Mouse (Mus musculus): ENCODE data around the gene Astn2. TPM values are rescaled to one million over a fixed set of nuclear protein-coding genes. Genes with fewer than 3 reads are reported as not detected.

The Astn2 gene
- polyA plus RNA-seq, 1 experiment, result not detected

DNA sequence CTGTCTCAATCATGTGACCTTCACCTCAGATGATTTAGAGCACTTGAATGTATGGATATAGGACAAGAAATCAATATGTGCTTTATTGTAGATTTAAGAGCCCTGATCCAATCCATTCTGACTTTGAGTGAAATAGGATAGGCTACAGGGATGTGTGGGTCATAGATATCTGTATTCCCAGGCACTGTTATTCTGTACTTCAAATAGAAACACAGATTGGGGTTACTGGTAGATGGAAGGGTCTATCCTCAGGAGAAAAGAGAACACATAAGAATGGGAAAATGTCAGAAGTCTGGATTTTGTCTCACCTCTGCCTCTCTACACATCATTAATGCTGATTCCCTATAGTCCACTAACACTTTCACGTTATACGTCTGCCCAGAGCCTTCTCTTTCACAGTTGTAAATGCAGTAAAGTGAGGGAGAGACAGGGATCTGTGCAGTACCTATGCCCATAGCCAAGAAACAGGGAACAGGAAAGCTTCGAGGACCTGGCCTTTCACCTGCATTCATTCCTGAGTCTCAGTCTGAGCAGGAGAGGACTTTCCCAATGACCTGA, 981.3 kb downstream of the Astn2 start:
- Histone ChIP-seq H3K36me3 (ENCODE audit: control insufficient read depth, insufficient read depth) (no peaks in the 10 kb centered on the region), H3K27me3 (ENCODE audit: control insufficient read depth, insufficient read depth, insufficient read length) (no peaks in the 10 kb centered on the region), H3K4me3 (ENCODE audit: insufficient read depth, poor library complexity, severe bottlenecking) (no peak overlapping the region), H3K79me2 (ENCODE audit: control insufficient read depth, insufficient read depth) (no peaks in the 10 kb centered on the region), H3ac (ENCODE audit: control insufficient read depth, insufficient read length, low read depth) (no peak overlapping the region), H3K79me3 (ENCODE audit: low read depth) (no peaks in the 10 kb centered on the region)
- no peak for TF ChIP-seq CEBPB (IDR thresholded peaks at IDR 0.05; ENCODE audit: low read depth)
- no peak for TF ChIP-seq USF1 (IDR thresholded peaks at IDR 0.05; ENCODE audit: low read depth)
- no peak for TF ChIP-seq CTCF (IDR thresholded peaks at IDR 0.05; ENCODE audit: control insufficient read depth, insufficient read depth, insufficient read length)
- no peak for TF ChIP-seq FOSL1 (IDR thresholded peaks at IDR 0.05; ENCODE audit: insufficient read depth, low read length, poor library complexity, severe bottlenecking)
- no peak for TF ChIP-seq MAX (IDR thresholded peaks at IDR 0.05)
- TF ChIP-seq MYOD1 (IDR thresholded peaks at IDR 0.05; ENCODE audit: control insufficient read depth, insufficient read length, low read depth), result no peak
- no peak for TF ChIP-seq MYOG (IDR thresholded peaks at IDR 0.05; ENCODE audit: control insufficient read depth, extremely low read depth, insufficient read length)

GRCm38 (mm10) chr4:65421272-65421671, 983.1 kb downstream of the Astn2 start:
- H3K79me3 ChIP-seq (ENCODE audit: low read depth), result no peaks in the 10 kb centered on the region
- H3ac ChIP-seq (ENCODE audit: control insufficient read depth, insufficient read length, low read depth), result no peak overlapping the region
- TF ChIP-seq FOSL1 (IDR thresholded peaks at IDR 0.05; ENCODE audit: insufficient read depth, low read length, poor library complexity, severe bottlenecking) (no peak), CTCF (IDR thresholded peaks at IDR 0.05; ENCODE audit: control insufficient read depth, insufficient read depth, insufficient read length) (no peak), MYOD1 (IDR thresholded peaks at IDR 0.05; ENCODE audit: control insufficient read depth, insufficient read length, low read depth) (no peak), CEBPB (IDR thresholded peaks at IDR 0.05; ENCODE audit: low read depth) (no peak), USF1 (IDR thresholded peaks at IDR 0.05; ENCODE audit: low read depth) (no peak), MAX (IDR thresholded peaks at IDR 0.05) (no peak), MYOG (IDR thresholded peaks at IDR 0.05; ENCODE audit: control insufficient read depth, extremely low read depth, insufficient read length) (no peak)
- H3K4me3 ChIP-seq (ENCODE audit: insufficient read depth, poor library complexity, severe bottlenecking), result no peak overlapping the region
- no peaks in the 10 kb centered on the region for H3K79me2 ChIP-seq (ENCODE audit: control insufficient read depth, insufficient read depth)
- no peaks in the 10 kb centered on the region for H3K36me3 ChIP-seq (ENCODE audit: control insufficient read depth, insufficient read depth)
- H3K27me3 ChIP-seq (ENCODE audit: control insufficient read depth, insufficient read depth, insufficient read length), result no peaks in the 10 kb centered on the region

GRCm38 (mm10) chr4:65420511-65420931, 983.9 kb downstream of the Astn2 start:
- Histone ChIP-seq H3K79me2 (ENCODE audit: control insufficient read depth, insufficient read depth) (no peaks in the 10 kb centered on the region), H3K4me3 (ENCODE audit: insufficient read depth, poor library complexity, severe bottlenecking) (no peak overlapping the region), H3K36me3 (ENCODE audit: control insufficient read depth, insufficient read depth) (no peaks in the 10 kb centered on the region), H3ac (ENCODE audit: control insufficient read depth, insufficient read length, low read depth) (no peak overlapping the region), H3K27me3 (ENCODE audit: control insufficient read depth, insufficient read depth, insufficient read length) (no peaks in the 10 kb centered on the region), H3K79me3 (ENCODE audit: low read depth) (no peaks in the 10 kb centered on the region)
- TF ChIP-seq USF1 (IDR thresholded peaks at IDR 0.05; ENCODE audit: low read depth) (no peak), CEBPB (IDR thresholded peaks at IDR 0.05; ENCODE audit: low read depth) (no peak), MYOD1 (IDR thresholded peaks at IDR 0.05; ENCODE audit: control insufficient read depth, insufficient read length, low read depth) (no peak), FOSL1 (IDR thresholded peaks at IDR 0.05; ENCODE audit: insufficient read depth, low read length, poor library complexity, severe bottlenecking) (no peak), CTCF (IDR thresholded peaks at IDR 0.05; ENCODE audit: control insufficient read depth, insufficient read depth, insufficient read length) (no peak), MAX (IDR thresholded peaks at IDR 0.05) (no peak)

- no peaks in the 10 kb centered on the region for H3K79me3 ChIP-seq (ENCODE audit: low read depth)
- no peak overlapping the region for H3K4me3 ChIP-seq (ENCODE audit: insufficient read depth, poor library complexity, severe bottlenecking)
- H3ac ChIP-seq (ENCODE audit: control insufficient read depth, insufficient read length, low read depth), result no peak overlapping the region
- no peak for TF ChIP-seq MYOG (IDR thresholded peaks at IDR 0.05; ENCODE audit: control insufficient read depth, extremely low read depth, insufficient read length)
- TF ChIP-seq USF1 (IDR thresholded peaks at IDR 0.05; ENCODE audit: low read depth), result no peak
- no peak for TF ChIP-seq MYOD1 (IDR thresholded peaks at IDR 0.05; ENCODE audit: control insufficient read depth, insufficient read length, low read depth)
- TF ChIP-seq FOSL1 (IDR thresholded peaks at IDR 0.05; ENCODE audit: insufficient read depth, low read length, poor library complexity, severe bottlenecking), result no peak
- TF ChIP-seq MAX (IDR thresholded peaks at IDR 0.05), result no peak
- no peak for TF ChIP-seq CEBPB (IDR thresholded peaks at IDR 0.05; ENCODE audit: low read depth)
- no peak for TF ChIP-seq CTCF (IDR thresholded peaks at IDR 0.05; ENCODE audit: control insufficient read depth, insufficient read depth, insufficient read length)
- no peaks in the 10 kb centered on the region for H3K27me3 ChIP-seq (ENCODE audit: control insufficient read depth, insufficient read depth, insufficient read length)
- H3K79me2 ChIP-seq (ENCODE audit: control insufficient read depth, insufficient read depth), result no peaks in the 10 kb centered on the region
- no peaks in the 10 kb centered on the region for H3K36me3 ChIP-seq (ENCODE audit: control insufficient read depth, insufficient read depth)
Observed at GRCm38 (mm10) chr4:65415507-65415906, 988.9 kb downstream of the Astn2 start.

- no peaks in the 10 kb centered on the region for H3K79me2 ChIP-seq (ENCODE audit: control insufficient read depth, insufficient read depth)
- H3K79me3 ChIP-seq (ENCODE audit: low read depth), result no peaks in the 10 kb centered on the region
- no peak overlapping the region for H3ac ChIP-seq (ENCODE audit: control insufficient read depth, insufficient read length, low read depth)
- H3K36me3 ChIP-seq (ENCODE audit: control insufficient read depth, insufficient read depth), result no peaks in the 10 kb centered on the region
- no peaks in the 10 kb centered on the region for H3K27me3 ChIP-seq (ENCODE audit: control insufficient read depth, insufficient read depth, insufficient read length)
- no peak overlapping the region for H3K4me3 ChIP-seq (ENCODE audit: insufficient read depth, poor library complexity, severe bottlenecking)
- TF ChIP-seq FOSL1 (IDR thresholded peaks at IDR 0.05; ENCODE audit: insufficient read depth, low read length, poor library complexity, severe bottlenecking) (no peak), USF1 (IDR thresholded peaks at IDR 0.05; ENCODE audit: low read depth) (no peak), MYOG (IDR thresholded peaks at IDR 0.05; ENCODE audit: control insufficient read depth, extremely low read depth, insufficient read length) (no peak), MYOD1 (IDR thresholded peaks at IDR 0.05; ENCODE audit: control insufficient read depth, insufficient read length, low read depth) (no peak), CTCF (IDR thresholded peaks at IDR 0.05; ENCODE audit: control insufficient read depth, insufficient read depth, insufficient read length) (no peak), CEBPB (IDR thresholded peaks at IDR 0.05; ENCODE audit: low read depth) (no peak), MAX (IDR thresholded peaks at IDR 0.05) (no peak)
Observed at GRCm38 (mm10) chr4:65402836-65403634, 1001.4 kb downstream of the Astn2 start.
